Comparison of ENCODE assay signal across 16 mouse cellular contexts in genomic region chr17:23989802-23990201, GRCm38 (mm10). TPM values are rescaled to one million over a fixed set of nuclear protein-coding genes. Genes with fewer than 3 reads are reported as not detected.
DNase-seq lines count a peak whose midpoint lies in the region.
"Had no signal": no experiment of that assay in that cellular context is flagged by ENCODE, and none has a peak within 500 bp of the region (broad histone marks: within the 10 kb centered on the region; RNA-seq: fewer than 3 reads in every experiment).

No protein-coding gene starts in this region.

- intact Hi-C loops in heart, postnatal 10 days (cut with DNase I) = no loop called here

- peak; percentile 57 for DNase-seq in right cerebral cortex, postnatal 14 days
- no peak for DNase-seq in right cerebral cortex, adult 2 months (ENCODE audit: low spot score in 2 of 2)
- DNase-seq in lung, adult 18-20 months = peak; percentile 60 to 77
- peak; percentile 57 for DNase-seq in lung, postnatal 10 days
- peak; percentile 45 to 74 for DNase-seq in lung, postnatal 4 days
- DNase-seq in heart, adult 8-10 months (ENCODE audit: low spot score) = no peak
- DNase-seq in layer of hippocampus, adult 8-10 months (ENCODE audit: low spot score in 2 of 2) = no peak
- DNase-seq in heart, postnatal 10 days = no peak
- DNase-seq: cerebellum, adult 18-20 months; cerebellum, adult 9-11 months; cerebellum, postnatal 36 days; gastrocnemius, postnatal 14 days had no signal

RNA-seq across cellular contexts. Expression of gene Prss22, which starts 8.1 kb away (rescaled TPM):
- not detected for total RNA-seq in heart, adult 8-10 months (2022)
- under 1 TPM in 1 of 4 experiments, not detected in 3; 0.33 TPM for total RNA-seq in layer of hippocampus, adult 8-10 months (2022)
- not detected for total RNA-seq in heart, postnatal 10 days (2021)
- total RNA-seq: adrenal gland, postnatal 4 days; gastrocnemius, postnatal 14 days; granulocyte monocyte progenitor cell, adult 5-6 weeks; heart, postnatal 25 days had no signal

RNA-seq across cellular contexts. Expression of gene Prss30, which starts 9.4 kb away (rescaled TPM):
- total RNA-seq in heart, adult 8-10 months (2022) = not detected
- under 1 TPM in 1 of 4 experiments, not detected in 3; 0.45 TPM for total RNA-seq in layer of hippocampus, adult 8-10 months (2022)
- not detected for total RNA-seq in heart, postnatal 10 days (2021)
- total RNA-seq: adrenal gland, postnatal 4 days; ES-E14; gastrocnemius, postnatal 14 days; granulocyte monocyte progenitor cell, adult 5-6 weeks; heart, postnatal 25 days had no signal

RNA-seq across cellular contexts. Expression of gene Sbpl, which starts 34.7 kb away (rescaled TPM):
- total RNA-seq in heart, adult 8-10 months (2022) = not detected
- total RNA-seq in layer of hippocampus, adult 8-10 months (2022) = not detected
- not detected for total RNA-seq in heart, postnatal 10 days (2021)
- total RNA-seq: adrenal gland, postnatal 4 days; ES-E14; gastrocnemius, postnatal 14 days; granulocyte monocyte progenitor cell, adult 5-6 weeks; heart, postnatal 25 days had no signal

RNA-seq across cellular contexts. Expression of gene Prss27, which starts 48.1 kb away (rescaled TPM):
- total RNA-seq in heart, adult 8-10 months (2022) = not detected
- total RNA-seq in layer of hippocampus, adult 8-10 months (2022) = not detected
- not detected for total RNA-seq in heart, postnatal 10 days (2021)
- total RNA-seq: adrenal gland, postnatal 4 days; gastrocnemius, postnatal 14 days; granulocyte monocyte progenitor cell, adult 5-6 weeks; heart, postnatal 25 days had no signal

RNA-seq across cellular contexts. Expression of gene Sbp, which starts 48.3 kb away (rescaled TPM):
- total RNA-seq in heart, adult 8-10 months (2022) = not detected
- not detected for total RNA-seq in layer of hippocampus, adult 8-10 months (2022)
- total RNA-seq in heart, postnatal 10 days (2021) = not detected
- total RNA-seq: adrenal gland, postnatal 4 days; ES-E14; gastrocnemius, postnatal 14 days; granulocyte monocyte progenitor cell, adult 5-6 weeks; heart, postnatal 25 days had no signal

Comparison
In these comparisons a context has a peak if more than half of its experiments do, and no peak if none do; other contexts are left out.
1. DNase-seq: peak in right cerebral cortex, postnatal 14 days (single experiment), lung, adult 18-20 months (2 of 2), lung, postnatal 10 days (single experiment) and lung, postnatal 4 days (2 of 2); none in right cerebral cortex, adult 2 months (0 of 2), heart, adult 8-10 months (single experiment), layer of hippocampus, adult 8-10 months (0 of 2) and heart, postnatal 10 days (0 of 2).